Mouse (Mus musculus): ENCODE data around the gene Nkx2-5. TPM values are rescaled to one million over a fixed set of nuclear protein-coding genes. Genes with fewer than 3 reads are reported as not detected.

Nkx2-5 gene
- polyA plus RNA-seq, 1 experiment, result 1.4 TPM

DNA sequence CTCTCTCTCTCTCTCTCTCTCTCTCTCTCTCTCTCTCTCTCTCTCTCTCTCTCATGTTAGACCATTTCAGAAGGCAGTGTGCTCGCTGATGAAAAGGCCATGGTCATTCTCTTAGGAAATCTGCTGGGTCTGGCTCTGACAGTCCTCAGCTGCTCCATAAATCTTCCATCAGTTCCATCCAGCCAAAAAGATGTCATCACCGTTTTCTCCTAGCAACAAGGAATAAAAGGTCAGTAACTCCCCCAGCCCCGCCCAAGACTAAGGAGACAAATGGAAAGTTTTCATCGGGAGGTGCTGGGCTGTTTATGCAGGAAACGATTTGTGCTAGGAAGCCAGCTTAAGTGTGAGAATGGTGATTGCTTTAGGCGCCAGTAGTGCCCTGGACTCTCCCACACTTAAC lies 16.6 kb upstream of the Nkx2-5 start:
- no peak overlapping the region for H3ac ChIP-seq (ENCODE audit: control insufficient read depth, insufficient read length)
- H3K79me2 ChIP-seq (ENCODE audit: control insufficient read depth, insufficient read depth), result no peaks in the 10 kb centered on the region
- peak overlapping the region; percentile 54 for H3K4me2 ChIP-seq (ENCODE audit: low read depth)
- TF ChIP-seq POLR2A (IDR thresholded peaks at IDR 0.05; ENCODE audit: insufficient read length, low read depth) (no peak), MYOG (IDR thresholded peaks at IDR 0.05; ENCODE audit: control insufficient read depth in 1 of 3, insufficient read depth in 1 of 3, insufficient read length in 2 of 3, low read depth in 2 of 3) (no peak), MYOD1 (IDR thresholded peaks at IDR 0.05; ENCODE audit: control insufficient read depth in 1 of 3, insufficient read length in 2 of 3, low read depth in 2 of 3) (no peak)
- H3K36me3 ChIP-seq (ENCODE audit: control insufficient read depth, insufficient read depth), result no peaks in the 10 kb centered on the region
- H3K27me3 ChIP-seq (ENCODE audit: control insufficient read depth, insufficient read depth, insufficient read length), result peaks cover 13% of the 10 kb centered on the region
- no peak overlapping the region for H3K4me3 ChIP-seq

DNA sequence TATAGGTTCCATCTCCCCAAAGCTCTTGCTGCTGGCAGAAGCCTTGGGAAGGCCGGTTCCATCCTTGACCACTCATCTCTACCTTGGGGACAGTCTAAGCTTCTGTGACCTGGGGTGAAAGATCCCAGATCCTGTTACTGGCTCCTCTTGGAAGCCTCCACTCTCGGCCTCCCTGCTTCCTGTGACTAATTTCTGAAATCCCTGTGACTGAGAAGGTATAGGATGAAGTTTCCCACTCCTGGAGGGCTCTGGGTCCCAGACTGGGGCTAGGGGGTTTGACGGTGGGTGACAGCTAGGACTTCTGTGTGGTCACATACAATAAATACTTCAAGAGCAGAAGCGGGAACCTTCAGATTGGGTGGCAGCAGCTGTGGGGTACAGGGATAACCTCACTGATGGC lies 16.1 kb upstream of the Nkx2-5 start:
- H3K36me3 ChIP-seq (ENCODE audit: control insufficient read depth, insufficient read depth), result no peaks in the 10 kb centered on the region
- TF ChIP-seq POLR2AphosphoS2 (IDR thresholded peaks at IDR 0.05; ENCODE audit: insufficient read length, low read depth) (no peak), MAX (IDR thresholded peaks at IDR 0.05; ENCODE audit: low read depth) (no peak), REST (IDR thresholded peaks at IDR 0.05; ENCODE audit: insufficient read depth, insufficient read length) (no peak), USF1 (IDR thresholded peaks at IDR 0.05; ENCODE audit: low read depth) (no peak), POLR2A (IDR thresholded peaks at IDR 0.05; ENCODE audit: insufficient read length, low read depth) (no peak), MYOG (IDR thresholded peaks at IDR 0.05; ENCODE audit: control insufficient read depth in 1 of 3, insufficient read depth in 1 of 3, insufficient read length in 2 of 3, low read depth in 2 of 3) (no peak), TCF3 (IDR thresholded peaks at IDR 0.05; ENCODE audit: insufficient read length, low read depth) (no peak), SRF (IDR thresholded peaks at IDR 0.05; ENCODE audit: control insufficient read depth, insufficient read length, low read depth) (no peak), E2F4 (IDR thresholded peaks at IDR 0.05; ENCODE audit: insufficient read depth) (no peak), TCF12 (IDR thresholded peaks at IDR 0.05; ENCODE audit: insufficient read depth, poor library complexity, severe bottlenecking) (no peak), CEBPB (IDR thresholded peaks at IDR 0.05; ENCODE audit: insufficient read depth, poor library complexity, severe bottlenecking) (no peak), MYOD1 (IDR thresholded peaks at IDR 0.05; ENCODE audit: control insufficient read depth in 1 of 3, insufficient read length in 2 of 3, low read depth in 2 of 3) (no peak)
- H3K4me2 ChIP-seq (ENCODE audit: low read depth), result peak overlapping the region; percentile 54
- H3ac ChIP-seq (ENCODE audit: control insufficient read depth, insufficient read length), result no peak overlapping the region
- H3K79me2 ChIP-seq (ENCODE audit: control insufficient read depth, insufficient read depth), result no peaks in the 10 kb centered on the region
- peaks cover 17% of the 10 kb centered on the region for H3K27me3 ChIP-seq (ENCODE audit: control insufficient read depth, insufficient read depth, insufficient read length)
- H3K4me3 ChIP-seq, result no peak overlapping the region

GRCm38 (mm10) chr17:26852262-26852661 lies 7.5 kb upstream of the Nkx2-5 start:
- peaks cover 72% of the 10 kb centered on the region for H3K27me3 ChIP-seq (ENCODE audit: control insufficient read depth, insufficient read depth, insufficient read length)
- no peak for TF ChIP-seq POLR2AphosphoS2 (IDR thresholded peaks at IDR 0.05; ENCODE audit: insufficient read length, low read depth)
- no peak for TF ChIP-seq MAX (IDR thresholded peaks at IDR 0.05; ENCODE audit: low read depth)
- TF ChIP-seq MYOD1 (IDR thresholded peaks at IDR 0.05; ENCODE audit: control insufficient read depth in 1 of 3, insufficient read length in 2 of 3, low read depth in 2 of 3), result no peak
- TF ChIP-seq TCF3 (IDR thresholded peaks at IDR 0.05; ENCODE audit: insufficient read length, low read depth), result no peak
- no peak for TF ChIP-seq REST (IDR thresholded peaks at IDR 0.05; ENCODE audit: insufficient read depth, insufficient read length)
- no peak for TF ChIP-seq USF1 (IDR thresholded peaks at IDR 0.05; ENCODE audit: low read depth)
- no peak for TF ChIP-seq CEBPB (IDR thresholded peaks at IDR 0.05; ENCODE audit: insufficient read depth, poor library complexity, severe bottlenecking)
- TF ChIP-seq POLR2A (IDR thresholded peaks at IDR 0.05; ENCODE audit: insufficient read length, low read depth), result no peak
- TF ChIP-seq TCF12 (IDR thresholded peaks at IDR 0.05; ENCODE audit: insufficient read depth, poor library complexity, severe bottlenecking), result no peak
- TF ChIP-seq MYOG (IDR thresholded peaks at IDR 0.05; ENCODE audit: control insufficient read depth in 1 of 3, insufficient read depth in 1 of 3, insufficient read length in 2 of 3, low read depth in 2 of 3), result no peak
- TF ChIP-seq E2F4 (IDR thresholded peaks at IDR 0.05; ENCODE audit: insufficient read depth), result no peak
- no peak for TF ChIP-seq SRF (IDR thresholded peaks at IDR 0.05; ENCODE audit: control insufficient read depth, insufficient read length, low read depth)
- no peaks in the 10 kb centered on the region for H3K79me2 ChIP-seq (ENCODE audit: control insufficient read depth, insufficient read depth)
- H3K36me3 ChIP-seq (ENCODE audit: control insufficient read depth, insufficient read depth), result no peaks in the 10 kb centered on the region
- H3ac ChIP-seq (ENCODE audit: control insufficient read depth, insufficient read length), result no peak overlapping the region
- H3K4me2 ChIP-seq (ENCODE audit: low read depth), result no peak overlapping the region
- H3K4me3 ChIP-seq, result no peak overlapping the region

DNA sequence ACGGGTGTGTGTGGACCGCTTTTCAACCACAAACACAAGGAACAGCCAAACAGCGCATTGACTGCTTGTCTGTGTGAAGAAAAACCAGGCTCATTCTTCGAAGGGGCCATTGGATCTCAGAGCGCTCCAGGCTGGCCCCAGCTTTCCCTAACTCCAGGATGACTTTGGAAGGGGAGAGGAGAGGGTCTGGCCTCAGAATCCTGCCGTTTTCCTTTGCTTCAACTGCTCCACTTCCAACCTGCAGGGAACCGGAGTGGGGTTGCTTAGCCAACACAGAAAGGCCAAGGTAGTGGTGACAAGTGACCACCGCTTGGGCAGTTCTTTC lies 6.3 kb upstream of the Nkx2-5 start:
- no peaks in the 10 kb centered on the region for H3K79me2 ChIP-seq (ENCODE audit: control insufficient read depth, insufficient read depth)
- H3ac ChIP-seq (ENCODE audit: control insufficient read depth, insufficient read length), result no peak overlapping the region
- H3K4me2 ChIP-seq (ENCODE audit: low read depth), result no peak overlapping the region
- peaks cover 65% of the 10 kb centered on the region for H3K27me3 ChIP-seq (ENCODE audit: control insufficient read depth, insufficient read depth, insufficient read length)
- TF ChIP-seq MYOD1 (IDR thresholded peaks at IDR 0.05; ENCODE audit: control insufficient read depth in 1 of 3, insufficient read length in 2 of 3, low read depth in 2 of 3), result no peak
- TF ChIP-seq CEBPB (IDR thresholded peaks at IDR 0.05; ENCODE audit: insufficient read depth, poor library complexity, severe bottlenecking), result no peak
- TF ChIP-seq SRF (IDR thresholded peaks at IDR 0.05; ENCODE audit: control insufficient read depth, insufficient read length, low read depth), result no peak
- no peak for TF ChIP-seq MAX (IDR thresholded peaks at IDR 0.05; ENCODE audit: low read depth)
- no peak for TF ChIP-seq POLR2AphosphoS2 (IDR thresholded peaks at IDR 0.05; ENCODE audit: insufficient read length, low read depth)
- no peak for TF ChIP-seq REST (IDR thresholded peaks at IDR 0.05; ENCODE audit: insufficient read depth, insufficient read length)
- no peak for TF ChIP-seq E2F4 (IDR thresholded peaks at IDR 0.05; ENCODE audit: insufficient read depth)
- no peak for TF ChIP-seq MYOG (IDR thresholded peaks at IDR 0.05; ENCODE audit: control insufficient read depth in 1 of 3, insufficient read depth in 1 of 3, insufficient read length in 2 of 3, low read depth in 2 of 3)
- TF ChIP-seq TCF3 (IDR thresholded peaks at IDR 0.05; ENCODE audit: insufficient read length, low read depth), result no peak
- TF ChIP-seq USF1 (IDR thresholded peaks at IDR 0.05; ENCODE audit: low read depth), result no peak
- TF ChIP-seq POLR2A (IDR thresholded peaks at IDR 0.05; ENCODE audit: insufficient read length, low read depth), result no peak
- TF ChIP-seq TCF12 (IDR thresholded peaks at IDR 0.05; ENCODE audit: insufficient read depth, poor library complexity, severe bottlenecking), result no peak
- no peak overlapping the region for H3K4me3 ChIP-seq
- no peaks in the 10 kb centered on the region for H3K36me3 ChIP-seq (ENCODE audit: control insufficient read depth, insufficient read depth)

All from myocyte (in vitro differentiated cells).